Mouse (Mus musculus) intestine, postnatal 0 days (tissue): ENCODE data around the gene Rhog. TPM values are rescaled to one million over a fixed set of nuclear protein-coding genes. Genes with fewer than 3 reads are reported as not detected.
A peak's percentile ranks its signal among the peaks of the same experiment; 100 is the strongest.

Experiments
- ATAC-seq: fragments of 200-750 bp; cut with Nextera tagmentation; 2 replicates; pipeline ENCODE4 v1.8.0; 2017; ENCODE audit warnings: mild to moderate bottlenecking, moderate TSS enrichment, moderate library complexity
- H3K27ac ChIP-seq: fragments of 300-500 bp; sonication (generic); 2 replicates; pipeline ENCODE4 v1.5.1; 2014; ENCODE audit warnings: mild to moderate bottlenecking, low read depth, low read length, moderate library complexity
- H3K27me3 ChIP-seq: fragments of 300-500 bp; sonication (generic); replicated peaks from 2 replicates; pipeline ENCODE4 v1.6.1; 2014; ENCODE audit warnings: low read length, mixed read lengths; ENCODE audit not compliant: control insufficient read depth, insufficient read depth
- H3K36me3 ChIP-seq: fragments of 300-500 bp; sonication (generic); 2 replicates; pipeline ENCODE4 v1.6.1; 2014; ENCODE audit warnings: mild to moderate bottlenecking, moderate library complexity; ENCODE audit not compliant: control insufficient read depth, insufficient read depth
- H3K4me1 ChIP-seq: fragments of 300-500 bp; sonication (generic); replicated peaks from 2 replicates; pipeline ENCODE4 v1.6.1; 2014; ENCODE audit warnings: antibody characterized with exemption, low read length, mixed read lengths; ENCODE audit not compliant: control insufficient read depth, insufficient read depth
- H3K4me2 ChIP-seq: fragments of 300-500 bp; sonication (generic); replicated peaks from 2 replicates; pipeline ENCODE4 v1.6.1; 2014; ENCODE audit warnings: low read depth, mild to moderate bottlenecking, moderate library complexity
- H3K4me3 ChIP-seq: fragments of 300-500 bp; sonication (generic); 2 replicates; pipeline ENCODE4 v1.5.1; 2014; ENCODE audit warnings: low read depth, low read length
- H3K9ac ChIP-seq: fragments of 300-500 bp; sonication (generic); 2 replicates; pipeline ENCODE4 v1.6.1; 2014; ENCODE audit warnings: mild to moderate bottlenecking, low read depth, low read length
- H3K9me3 ChIP-seq: fragments of 300-500 bp; sonication (generic); 2 replicates; pipeline ENCODE4 v1.6.1; 2016; ENCODE audit warnings: mixed run types; ENCODE audit not compliant: control insufficient read depth
- CTCF ChIP-seq: sonication (generic); IDR thresholded peaks from 2 replicates; pipeline ENCODE4 v1.5.1; 2016; ENCODE audit warnings: low read depth, mild to moderate bottlenecking, control low read depth, antibody characterized with exemption, moderate library complexity
- WGBS: fragments of 180-500 bp; shearing (Covaris S2); extraction: QIAGEN DNeasy Blood & Tissue Kit; methylation state at CpG from one replicate; pipeline ENCODE4 v1.1.7; 2014; 5-methylcytosine and 5-hydroxymethylcytosine counted together
- polyA plus RNA-seq: library from polyadenylated mRNA; unstranded; fragments of >200 nt; fragmentation: Nextera tagmentation; extraction: Ambion mirVana; gene quantifications from 2 replicates; pipeline ENCODE4 v1.2.1, GENCODE M21; 2015

Gene Rhog
- polyA plus RNA-seq, 1 experiment from 2014 or later: 74.2 TPM

DNA sequence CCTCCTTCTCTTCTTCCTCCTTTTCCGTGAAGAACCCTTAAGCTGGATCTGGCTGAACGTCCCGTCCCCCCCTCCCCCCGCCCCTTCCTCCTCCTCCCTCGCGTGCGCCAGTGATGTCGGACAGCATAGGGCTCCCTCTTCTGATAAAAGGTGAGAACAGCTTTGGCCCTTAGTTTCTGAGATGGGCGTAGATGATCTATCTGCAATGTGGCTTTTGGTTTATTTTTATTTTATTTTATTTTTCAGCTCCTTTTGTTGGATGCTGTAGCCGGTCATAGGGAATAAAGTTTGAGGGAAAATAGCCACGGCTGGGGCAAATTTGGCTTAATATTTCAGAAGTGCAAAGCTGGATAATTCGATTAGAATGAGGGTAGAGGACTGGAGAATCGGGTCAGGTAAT, 33.5 kb downstream of the Rhog start:
- peak overlapping the region; percentile 71 for H3K4me3 ChIP-seq
- H3K4me1 ChIP-seq: no peaks in the 10 kb centered on the region
- no peak overlapping the region for H3K27ac ChIP-seq
- H3K36me3 ChIP-seq: 0 out of 2 replicates have a peak, but pooled peaks cover 10% of the 10 kb centered on the region
- peak overlapping the region; percentile 64 for H3K9ac ChIP-seq
- no peaks in the 10 kb centered on the region for H3K9me3 ChIP-seq
- H3K27me3 ChIP-seq: no peaks in the 10 kb centered on the region
- WGBS: 3% methylated on average over 8 of the region's 13 CpGs
- TF ChIP-seq CTCF: peak; percentile 71
- peak overlapping the region; percentile 98 for H3K4me2 ChIP-seq
- ATAC-seq: no peak

DNA sequence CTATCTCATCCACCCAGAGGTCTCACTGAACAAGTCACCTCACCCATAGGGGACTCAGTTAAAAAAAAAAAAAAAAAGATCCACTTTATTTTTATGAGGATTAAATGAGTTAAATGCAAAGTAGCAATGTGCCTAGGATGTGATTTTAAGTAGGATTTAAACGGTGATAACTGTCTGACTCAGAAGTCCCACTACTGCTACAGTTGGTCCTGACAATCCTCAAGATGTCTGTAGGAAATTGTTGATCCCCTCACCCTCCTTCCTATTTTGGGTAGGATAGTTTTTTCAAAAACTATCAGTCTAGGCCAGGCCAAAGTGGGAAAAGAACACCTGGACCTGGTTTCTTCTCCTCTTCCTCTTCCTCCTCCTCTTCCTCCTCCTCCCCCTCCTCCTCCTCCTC, 34.0 kb downstream of the Rhog start:
- Histone ChIP-seq H3K9me3 (no peaks in the 10 kb centered on the region), H3K27me3 (no peaks in the 10 kb centered on the region), H3K4me2 (peak overlapping the region; percentile 98), H3K36me3 (0 out of 2 replicates have a peak, but pooled peaks cover 10% of the 10 kb centered on the region), H3K4me1 (no peaks in the 10 kb centered on the region), H3K9ac (no peak overlapping the region), H3K4me3 (no peak overlapping the region), H3K27ac (no peak overlapping the region)
- 28% methylated on average over 1 of the region's 1 CpGs for WGBS
- TF ChIP-seq CTCF: no peak
- ATAC-seq: no peak

DNA sequence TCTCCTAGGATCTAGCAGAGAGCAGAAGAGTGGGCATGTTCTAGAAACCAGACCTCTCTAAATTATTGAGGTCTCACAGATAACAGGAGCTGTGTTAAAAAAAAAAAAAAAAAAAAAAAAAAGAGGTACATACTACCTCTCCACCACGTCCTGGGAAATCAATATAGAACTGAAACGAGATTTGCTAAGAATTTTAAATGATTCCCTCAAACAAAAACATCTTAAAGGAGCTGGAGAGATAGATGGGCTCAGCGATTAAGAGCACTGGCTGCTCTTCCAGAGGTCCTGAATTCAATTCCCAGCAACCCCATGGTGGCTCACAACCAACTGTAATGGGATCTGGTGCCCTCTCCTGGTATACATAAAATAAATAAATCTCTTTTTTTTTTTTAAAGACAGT, 44.8 kb downstream of the Rhog start:
- Histone ChIP-seq H3K27me3 (no peaks in the 10 kb centered on the region), H3K9ac (peak overlapping the region; percentile 54; the same call in 1 of the 2 replicates), H3K9me3 (no peaks in the 10 kb centered on the region), H3K4me1 (no peaks in the 10 kb centered on the region; the same call in 1 of the 2 replicates), H3K4me2 (peak overlapping the region; percentile 76), H3K4me3 (peak overlapping the region; percentile 61), H3K36me3 (no peaks in the 10 kb centered on the region), H3K27ac (peak overlapping the region; percentile 93)
- ATAC-seq: no peak
- 41% methylated on average over 3 of the region's 3 CpGs for WGBS
- TF ChIP-seq CTCF: peak; percentile 42

DNA sequence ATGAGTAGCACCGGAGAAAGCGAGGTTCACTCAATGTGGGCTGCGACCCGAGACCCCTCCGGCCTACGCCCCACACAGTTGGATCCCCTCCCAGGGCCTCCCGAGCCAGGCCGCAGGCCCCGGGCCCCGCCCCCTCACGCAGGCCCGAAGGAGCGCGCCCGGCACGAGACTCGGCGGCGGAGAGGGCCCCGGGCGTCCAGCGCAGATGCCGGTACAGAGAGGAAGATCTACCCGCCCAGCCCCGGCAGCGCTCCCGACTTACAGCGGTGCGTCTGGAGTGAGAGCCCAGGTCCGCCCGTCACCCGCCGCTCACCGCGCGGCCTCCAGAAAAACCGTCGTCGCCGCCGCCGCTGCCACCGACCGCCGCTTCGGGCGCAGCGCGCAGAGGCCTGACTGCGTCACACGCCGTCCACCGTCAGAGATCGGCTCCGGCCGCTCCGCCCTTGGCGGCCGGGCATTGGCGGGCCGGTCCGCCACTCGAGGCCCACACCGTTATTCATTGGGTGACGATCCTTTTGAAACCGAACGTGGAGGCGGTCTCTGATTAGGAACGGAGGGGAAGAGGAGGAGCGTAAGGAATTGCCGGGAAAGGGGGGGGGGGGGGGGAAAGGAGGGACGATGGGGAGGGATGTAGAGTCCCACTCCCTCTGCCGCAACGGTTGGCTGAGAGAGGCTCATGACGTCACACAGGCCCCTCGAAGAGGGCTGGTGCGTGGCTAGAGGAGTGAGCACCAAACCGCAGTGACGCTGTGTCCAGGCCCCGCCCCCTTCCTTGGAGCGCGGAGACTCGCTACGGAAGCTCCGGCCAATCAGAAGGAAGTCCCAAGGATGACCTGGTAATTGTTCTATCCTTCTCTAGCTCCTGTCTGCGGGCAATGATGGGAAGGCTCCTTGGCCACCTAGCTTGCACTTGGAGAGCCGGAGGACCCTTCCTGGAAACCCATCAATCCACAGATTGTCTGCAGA, 45.8 kb downstream of the Rhog start, which contains the start of the genes Nup98 and Pgap2:
TSS of gene Nup98 (minus strand) at position 421 of the 966 bp plus-strand sequence.
TSS of gene Pgap2 (plus strand) at position 453 of the 966 bp plus-strand sequence.
- Histone ChIP-seq H3K36me3 (no peaks in the 10 kb centered on the region), H3K9me3 (no peaks in the 10 kb centered on the region), H3K27ac (peak within 1 kb of the TSS; percentile 93), H3K4me3 (peak within 1 kb of the TSS; percentile 61), H3K4me1 (no peaks in the 10 kb centered on the region; the same call in 1 of the 2 replicates), H3K4me2 (peak within 1 kb of the TSS; percentile 76), H3K9ac (peak within 1 kb of the TSS; percentile 64), H3K27me3 (no peaks in the 10 kb centered on the region)
- WGBS: under 1% methylated on average over 84 of the region's 87 CpGs
- peak; percentile 99 for ATAC-seq
- peak; percentile 48 for TF ChIP-seq CTCF

DNA sequence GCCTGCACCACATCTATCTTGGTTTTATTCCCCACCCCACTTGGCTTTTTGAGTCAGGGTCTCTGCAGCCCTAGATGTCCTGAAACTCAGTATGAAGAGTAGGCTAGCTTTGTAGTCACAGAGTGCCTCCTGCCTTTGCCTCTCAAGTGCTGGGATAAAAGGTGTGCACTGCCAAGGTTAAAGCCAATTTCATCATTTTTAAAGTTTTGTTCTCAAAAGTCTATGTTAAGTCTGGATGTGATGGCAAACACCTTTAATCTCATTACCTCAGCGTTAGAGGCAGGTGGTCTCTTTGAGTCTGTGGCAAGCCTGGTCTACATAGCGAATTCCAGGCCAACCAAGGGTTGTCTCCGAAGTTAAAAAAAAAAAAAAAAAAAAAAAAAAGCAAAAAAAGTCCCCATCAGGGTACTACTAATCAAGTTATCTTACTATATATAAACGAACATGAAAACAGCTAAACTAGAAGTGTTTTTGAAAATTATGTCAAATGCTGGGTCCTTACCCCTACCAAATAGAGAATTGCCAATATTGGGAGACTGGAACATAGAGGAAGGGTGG, 47.0 kb downstream of the Rhog start:
- Histone ChIP-seq H3K27me3 (no peaks in the 10 kb centered on the region), H3K9me3 (no peaks in the 10 kb centered on the region), H3K4me2 (peak overlapping the region; percentile 71), H3K9ac (peak overlapping the region; percentile 64; the same call in 1 of the 2 replicates), H3K36me3 (no peaks in the 10 kb centered on the region), H3K4me1 (no peaks in the 10 kb centered on the region; the same call in 1 of the 2 replicates), H3K4me3 (peak overlapping the region; percentile 61), H3K27ac (0 out of 2 replicates have a peak overlapping the region, but pooled peaks have one; percentile 93)
- WGBS: 37% methylated on average over 4 of the region's 4 CpGs
- no peak for TF ChIP-seq CTCF
- ATAC-seq: no peak

DNA sequence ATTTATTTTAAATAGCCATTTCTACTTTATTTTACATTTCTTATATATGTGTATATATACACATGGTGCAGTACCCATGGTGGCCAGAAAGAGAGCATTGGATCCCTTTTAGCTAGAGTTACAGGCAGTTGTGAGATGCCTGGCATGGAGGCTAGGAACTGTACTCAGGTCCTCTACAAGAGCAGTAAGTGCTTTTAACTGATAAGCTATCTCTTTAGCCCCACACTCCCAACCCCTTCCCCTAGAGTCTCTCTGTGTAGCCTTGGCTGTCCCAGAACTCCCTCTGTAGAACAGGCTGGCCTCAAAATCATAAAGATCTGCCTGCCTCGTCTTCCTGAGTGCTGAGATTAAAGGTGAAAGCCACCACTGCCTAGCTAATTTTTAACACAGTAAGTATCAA, 50.2 kb downstream of the Rhog start:
- 0 out of 2 replicates have a peak, but pooled peaks have one; percentile 20 for TF ChIP-seq CTCF
- WGBS: 37% methylated on average over 1 of the region's 1 CpGs
- Histone ChIP-seq H3K4me2 (no peak overlapping the region), H3K4me3 (no peak overlapping the region), H3K4me1 (no peaks in the 10 kb centered on the region; the same call in 1 of the 2 replicates), H3K9me3 (no peaks in the 10 kb centered on the region), H3K36me3 (no peaks in the 10 kb centered on the region), H3K27ac (no peak overlapping the region), H3K9ac (no peak overlapping the region), H3K27me3 (no peaks in the 10 kb centered on the region)
- ATAC-seq: no peak
